Mouse (Mus musculus) limb, embryonic 13.5 days (tissue): Measurements from ENCODE around the gene Cdkn2a. TPM values are rescaled to one million over a fixed set of nuclear protein-coding genes. Genes with fewer than 3 reads are reported as not detected.

ENCODE experiments used
- ATAC-seq: fragments of 200-750 bp; cut with Nextera tagmentation; 2 replicates; pipeline ENCODE4 v1.8.0; 2017; ENCODE audit warnings: low read depth, moderate number of reproducible peaks, moderate TSS enrichment; ENCODE audit not compliant: low FRiP score
- H3K27ac ChIP-seq: fragments of 300-500 bp; sonication (generic); 2 replicates; pipeline ENCODE4 v1.5.1; 2015; ENCODE audit warnings: inconsistent platforms, mild to moderate bottlenecking, moderate library complexity
- H3K27me3 ChIP-seq: fragments of 300-500 bp; sonication (generic); 2 replicates; pipeline ENCODE4 v1.6.1; 2015; ENCODE audit warnings: mild to moderate bottlenecking, inconsistent platforms
- H3K36me3 ChIP-seq: fragments of 300-500 bp; sonication (generic); 2 replicates; pipeline ENCODE4 v1.6.1; 2015; ENCODE audit warnings: inconsistent platforms, mild to moderate bottlenecking, moderate library complexity
- H3K4me1 ChIP-seq: fragments of 300-500 bp; sonication (generic); 2 replicates; pipeline ENCODE4 v1.6.1; 2015; ENCODE audit warnings: inconsistent platforms
- H3K4me2 ChIP-seq: fragments of 300-500 bp; sonication (generic); replicated peaks from 2 replicates; pipeline ENCODE4 v1.6.1; 2015; ENCODE audit warnings: inconsistent platforms, mild to moderate bottlenecking, moderate library complexity
- H3K4me3 ChIP-seq: fragments of 300-500 bp; sonication (generic); 2 replicates; pipeline ENCODE4 v1.5.1; 2015; ENCODE audit warnings: moderate library complexity, mild to moderate bottlenecking, inconsistent platforms
- H3K9ac ChIP-seq: fragments of 300-500 bp; sonication (generic); 2 replicates; pipeline ENCODE4 v1.6.1; 2015; ENCODE audit warnings: mild to moderate bottlenecking, inconsistent platforms
- H3K9me3 ChIP-seq: fragments of 300-500 bp; sonication (generic); 2 replicates; pipeline ENCODE4 v1.6.1; 2016; ENCODE audit warnings: inconsistent platforms
- WGBS: fragments of 180-500 bp; shearing (Covaris S2); methylation state at CpG from one replicate; pipeline ENCODE4 v1.1.7; 2015; 5-methylcytosine and 5-hydroxymethylcytosine counted together
- polyA plus RNA-seq: library from polyadenylated mRNA; unstranded; fragments of >200 nt; fragmentation: Nextera tagmentation; extraction: Ambion mirVana; gene quantifications from 2 replicates; pipeline ENCODE4 v1.2.1, GENCODE M21; 2015

Gene Cdkn2a
- polyA plus RNA-seq, 1 experiment from 2014 or later: not detected

- no peak for ATAC-seq
- WGBS: under 1% methylated on average over 24 of the region's 25 CpGs
- Histone ChIP-seq H3K4me2 (no peak overlapping the region), H3K9me3 (no peaks in the 10 kb centered on the region), H3K27ac (no peak overlapping the region), H3K9ac (no peak overlapping the region), H3K4me3 (no peak overlapping the region), H3K27me3 (peaks cover 94% of the 10 kb centered on the region), H3K36me3 (no peaks in the 10 kb centered on the region), H3K4me1 (0 out of 2 replicates have a peak, but pooled peaks cover 3% of the 10 kb centered on the region)
Measured at GRCm38 (mm10) chr4:89275811-89276584, 18.5 kb downstream of the Cdkn2a start.

DNA sequence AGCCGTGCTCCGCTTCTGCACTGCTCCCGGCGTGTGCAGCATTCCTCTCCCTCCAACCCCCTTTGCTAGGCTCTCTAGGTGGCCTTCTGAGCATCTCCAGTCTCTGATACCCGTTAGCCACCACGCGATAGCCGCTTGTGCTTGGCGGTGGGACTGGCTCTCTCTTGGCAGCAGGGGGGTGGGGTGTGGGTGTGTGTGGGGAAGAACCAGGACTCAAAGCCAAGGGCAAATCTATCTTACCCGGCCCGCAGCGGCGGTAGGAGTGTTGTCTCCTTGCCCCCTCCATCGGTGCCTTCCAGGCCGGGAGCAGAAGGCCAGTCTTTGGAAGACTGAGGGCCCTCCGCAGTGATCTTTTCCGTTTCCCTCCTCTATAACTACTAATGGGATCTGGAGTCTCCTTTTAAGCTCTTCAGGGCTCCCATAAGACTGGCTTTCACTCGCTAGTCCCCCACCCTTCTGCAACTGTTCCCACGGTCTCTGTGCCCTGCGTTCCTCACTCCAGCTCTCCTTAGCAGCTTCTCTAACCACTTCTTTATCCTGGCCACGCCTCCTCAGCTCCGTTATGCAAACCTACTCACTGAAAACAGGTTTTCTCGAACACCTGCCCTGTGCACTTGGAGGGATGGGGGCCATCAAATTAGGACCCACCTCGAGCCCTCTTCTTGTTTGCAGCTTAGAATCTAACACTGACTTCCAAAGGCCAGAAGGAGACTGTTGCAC lies 19.5 kb downstream of the Cdkn2a start:
- Histone ChIP-seq H3K4me3 (no peak overlapping the region), H3K4me1 (0 out of 2 replicates have a peak, but pooled peaks cover 3% of the 10 kb centered on the region), H3K9ac (no peak overlapping the region), H3K27me3 (peaks cover 95% of the 10 kb centered on the region), H3K4me2 (no peak overlapping the region), H3K9me3 (no peaks in the 10 kb centered on the region), H3K27ac (no peak overlapping the region), H3K36me3 (no peaks in the 10 kb centered on the region)
- under 1% methylated on average over 24 of the region's 24 CpGs for WGBS
- ATAC-seq: no peak

- Histone ChIP-seq H3K4me3 (no peak overlapping the region), H3K9ac (no peak overlapping the region), H3K4me2 (no peak overlapping the region), H3K36me3 (no peaks in the 10 kb centered on the region), H3K4me1 (0 out of 2 replicates have a peak, but pooled peaks cover 3% of the 10 kb centered on the region), H3K27ac (no peak overlapping the region), H3K27me3 (peaks cover 90% of the 10 kb centered on the region), H3K9me3 (no peaks in the 10 kb centered on the region)
- under 1% methylated on average over 14 of the region's 14 CpGs for WGBS
- ATAC-seq: no peak
Measured at GRCm38 (mm10) chr4:89274006-89274405, 20.4 kb downstream of the Cdkn2a start.

- H3K36me3 ChIP-seq: no peaks in the 10 kb centered on the region
- no peak overlapping the region for H3K9ac ChIP-seq
- no peak overlapping the region for H3K4me2 ChIP-seq
- WGBS: under 1% methylated on average over 9 of the region's 9 CpGs
- H3K4me3 ChIP-seq: no peak overlapping the region
- no peaks in the 10 kb centered on the region for H3K9me3 ChIP-seq
- ATAC-seq: no peak
- no peak overlapping the region for H3K27ac ChIP-seq
- H3K4me1 ChIP-seq: 0 out of 2 replicates have a peak, but pooled peaks cover 3% of the 10 kb centered on the region
- peaks cover 86% of the 10 kb centered on the region for H3K27me3 ChIP-seq
Measured at GRCm38 (mm10) chr4:89273585-89273984, 20.9 kb downstream of the Cdkn2a start.

- no peak overlapping the region for H3K4me3 ChIP-seq
- WGBS: under 1% methylated on average over 20 of the region's 20 CpGs
- H3K9ac ChIP-seq: no peak overlapping the region
- H3K4me1 ChIP-seq: 0 out of 2 replicates have a peak, but pooled peaks cover 3% of the 10 kb centered on the region
- no peak for ATAC-seq
- peaks cover 86% of the 10 kb centered on the region for H3K27me3 ChIP-seq
- H3K9me3 ChIP-seq: no peaks in the 10 kb centered on the region
- H3K27ac ChIP-seq: no peak overlapping the region
- H3K36me3 ChIP-seq: no peaks in the 10 kb centered on the region
- H3K4me2 ChIP-seq: no peak overlapping the region
Measured at GRCm38 (mm10) chr4:89272961-89273540, 21.4 kb downstream of the Cdkn2a start.

GRCm38 (mm10) chr4:89272101-89272718 lies 22.2 kb downstream of the Cdkn2a start:
- WGBS: 4% methylated on average over 18 of the region's 18 CpGs
- Histone ChIP-seq H3K36me3 (no peaks in the 10 kb centered on the region), H3K4me1 (0 out of 2 replicates have a peak, but pooled peaks cover 3% of the 10 kb centered on the region), H3K4me3 (no peak overlapping the region), H3K9ac (no peak overlapping the region), H3K9me3 (no peaks in the 10 kb centered on the region), H3K27ac (no peak overlapping the region), H3K27me3 (peaks cover 83% of the 10 kb centered on the region), H3K4me2 (no peak overlapping the region)
- ATAC-seq: no peak

- peaks cover 15% of the 10 kb centered on the region; the same call in 1 of the 2 replicates for H3K27me3 ChIP-seq
- H3K4me3 ChIP-seq: no peak overlapping the region
- no peak for ATAC-seq
- no peak overlapping the region for H3K27ac ChIP-seq
- no peaks in the 10 kb centered on the region for H3K4me1 ChIP-seq
- no peak overlapping the region for H3K9ac ChIP-seq
- WGBS: 67% methylated on average over 1 of the region's 1 CpGs
- no peak overlapping the region for H3K4me2 ChIP-seq
- H3K9me3 ChIP-seq: no peaks in the 10 kb centered on the region
- no peaks in the 10 kb centered on the region for H3K36me3 ChIP-seq
Measured at GRCm38 (mm10) chr4:89257768-89258167, 36.7 kb downstream of the Cdkn2a start.

GRCm38 (mm10) chr4:89234446-89234845 lies 60.0 kb downstream of the Cdkn2a start:
- Histone ChIP-seq H3K27ac (no peak overlapping the region), H3K36me3 (no peaks in the 10 kb centered on the region), H3K27me3 (no peaks in the 10 kb centered on the region), H3K9ac (no peak overlapping the region), H3K9me3 (no peaks in the 10 kb centered on the region), H3K4me1 (no peaks in the 10 kb centered on the region), H3K4me2 (no peak overlapping the region), H3K4me3 (no peak overlapping the region)
- ATAC-seq: no peak
- WGBS: 90% methylated on average over 8 of the region's 8 CpGs

Other genes starting within 250 kb of the Cdkn2a start
- 89.6 and 91.5 TPM in 2 replicates for gene Mtap, start 157.5 kb downstream of the Cdkn2a start, polyA plus RNA-seq
- gene Cdkn2b, start 16.4 kb upstream of the Cdkn2a start, polyA plus RNA-seq: 2.3 and 2.4 TPM in 2 replicates